Mouse (Mus musculus): Measurements from ENCODE around the gene Hspd1. TPM values are rescaled to one million over a fixed set of nuclear protein-coding genes. Genes with fewer than 3 reads are reported as not detected.

Hspd1 gene
- total and polyA plus RNA-seq, 3 experiments, result 306 to 885 (median 775) TPM

DNA sequence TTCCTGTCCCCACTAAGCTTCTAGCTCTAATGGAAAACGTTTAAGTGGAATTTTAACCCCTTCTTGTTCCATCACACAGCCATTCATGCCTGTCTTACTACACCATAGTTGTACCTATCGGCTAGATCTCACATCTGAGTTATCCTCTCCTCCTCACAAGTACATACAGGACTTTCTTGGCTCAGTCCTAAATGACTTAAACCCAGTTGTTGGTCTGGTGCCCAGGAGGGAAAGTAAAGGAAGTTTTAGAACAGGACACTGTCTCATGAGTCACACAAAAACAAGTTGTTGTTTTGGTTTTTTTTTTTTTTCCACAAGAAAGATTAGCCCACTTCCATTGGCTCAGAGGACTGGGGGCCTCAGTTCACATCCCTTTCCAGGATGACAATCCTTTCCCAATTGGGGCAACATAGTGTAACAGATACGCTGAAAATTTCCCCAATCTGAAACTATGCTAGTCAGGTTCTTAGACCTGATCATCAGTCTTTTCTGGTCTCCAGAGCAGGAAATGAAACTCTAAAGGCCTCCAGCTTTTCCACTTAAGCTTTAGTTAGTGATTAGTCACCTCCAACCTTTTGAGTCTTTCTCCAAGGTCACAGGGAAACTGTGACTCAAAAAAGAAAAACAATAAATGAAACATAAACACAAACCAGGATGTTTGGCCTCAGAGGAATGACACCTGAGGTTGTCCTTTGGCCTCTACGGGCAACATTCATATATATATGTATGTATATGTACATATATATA lies 39.0 kb downstream of the Hspd1 start:
- TF ChIP-seq CHD2 (IDR thresholded peaks at IDR 0.05; ENCODE audit: low read length) (no peak), GATA1 (IDR thresholded peaks at IDR 0.05; ENCODE audit: low read depth, low read length) (no peak), MAZ (IDR thresholded peaks at IDR 0.05; ENCODE audit: low read depth, low read length) (no peak), JUND (IDR thresholded peaks at IDR 0.05; ENCODE audit: low read depth, low read length) (no peak), ZC3H11A (IDR thresholded peaks at IDR 0.05; ENCODE audit: low read depth, low read length) (no peak), ETS1 (IDR thresholded peaks at IDR 0.05; ENCODE audit: low read depth, low read length) (no peak), TBP (IDR thresholded peaks at IDR 0.05; ENCODE audit: low read depth, low read length) (no peak), EP300 (IDR thresholded peaks at IDR 0.05; ENCODE audit: low read depth in 1 of 2, low read length in 2 of 2) (no peak), KAT2A (conservative IDR thresholded peaks at IDR 0.05; ENCODE audit: low read depth, low read length) (no peak), UBTF (IDR thresholded peaks at IDR 0.05; ENCODE audit: borderline replicate concordance, insufficient read depth, low read depth, low read length) (no peak), TCF12 (IDR thresholded peaks at IDR 0.05; ENCODE audit: low read depth, low read length) (no peak), MAX (IDR thresholded peaks at IDR 0.05; ENCODE audit: low read length) (no peak), MYB (IDR thresholded peaks at IDR 0.05; ENCODE audit: low read depth, low read length) (no peak)
- H3K4me1 ChIP-seq (ENCODE audit: control insufficient read depth in 1 of 2, insufficient read depth in 2 of 2, low read length in 2 of 2), result peaks cover 5 to 6% of the 10 kb centered on the region in 2 experiments
- no peak for DNase-seq (ENCODE audit: low read depth, low spot score)
- no peak overlapping the region for H3K9ac ChIP-seq (ENCODE audit: control insufficient read depth, low read depth, low read length, poor library complexity, severe bottlenecking)
- no peaks in the 10 kb centered on the region for H3K9me3 ChIP-seq (replicated peaks; ENCODE audit: insufficient read depth, low read length)
- H3K27ac ChIP-seq (ENCODE audit: control insufficient read depth, low read depth, low read length), result no peak overlapping the region
- H3K27me3 ChIP-seq (ENCODE audit: control insufficient read depth in 1 of 2, insufficient read depth in 2 of 2, low read length in 2 of 2), result no peaks in the 10 kb centered on the region
- peaks cover 9% of the 10 kb centered on the region for H3K79me2 ChIP-seq (ENCODE audit: control insufficient read depth, insufficient read depth, low read length, poor library complexity)
- H3K4me3 ChIP-seq (ENCODE audit: control insufficient read depth in 1 of 2, insufficient read depth in 1 of 2, low read depth in 2 of 2, low read length in 2 of 2), result no peak overlapping the region
- peaks cover 0 to 10% of the 10 kb centered on the region in 2 experiments; a peak in 2 of 4 replicates for H3K36me3 ChIP-seq (ENCODE audit: control insufficient read depth in 1 of 2, insufficient read depth in 2 of 2, low read length in 2 of 2)

DNA sequence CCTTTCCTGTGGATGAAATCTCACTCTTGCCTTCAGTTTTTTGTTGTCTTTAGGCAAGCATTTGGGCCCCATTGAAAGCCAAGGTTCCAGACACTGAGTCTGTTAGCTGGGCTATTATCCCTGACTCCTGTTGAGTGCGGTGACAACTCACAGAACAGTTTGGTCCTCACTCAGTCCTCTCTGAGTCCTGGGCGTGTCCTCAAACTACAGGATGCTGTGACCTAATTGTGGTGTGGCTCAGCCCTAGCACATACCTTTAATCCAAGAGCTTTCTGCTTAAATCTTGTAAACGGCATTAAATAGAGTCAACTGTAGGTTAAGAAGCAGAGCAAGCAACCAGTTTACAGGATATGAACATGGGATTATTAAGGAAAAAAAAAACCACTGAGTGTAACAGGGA lies 44.9 kb downstream of the Hspd1 start:
- Histone ChIP-seq H3K4me1 (ENCODE audit: control insufficient read depth in 1 of 2, insufficient read depth in 2 of 2, low read length in 2 of 2) (no peaks in the 10 kb centered on the region), H3K27me3 (ENCODE audit: control insufficient read depth in 1 of 2, insufficient read depth in 2 of 2, low read length in 2 of 2) (no peaks in the 10 kb centered on the region; a peak in 1 of 4 replicates), H3K79me2 (ENCODE audit: control insufficient read depth, insufficient read depth, low read length, poor library complexity) (no peaks in the 10 kb centered on the region), H3K27ac (ENCODE audit: control insufficient read depth, low read depth, low read length) (no peak overlapping the region), H3K9me3 (replicated peaks; ENCODE audit: insufficient read depth, low read length) (no peaks in the 10 kb centered on the region), H3K4me3 (ENCODE audit: control insufficient read depth in 1 of 2, insufficient read depth in 1 of 2, low read depth in 2 of 2, low read length in 2 of 2) (no peak overlapping the region), H3K9ac (ENCODE audit: control insufficient read depth, low read depth, low read length, poor library complexity, severe bottlenecking) (no peak overlapping the region), H3K36me3 (ENCODE audit: control insufficient read depth in 1 of 2, insufficient read depth in 2 of 2, low read length in 2 of 2) (no peaks in the 10 kb centered on the region)
- DNase-seq (ENCODE audit: low read depth, low spot score), result no peak
- TF ChIP-seq GABPA (IDR thresholded peaks at IDR 0.05; ENCODE audit: low read depth, low read length), result no peak
- no peak for TF ChIP-seq TAL1 (IDR thresholded peaks at IDR 0.05; ENCODE audit: low read length)
- no peak for TF ChIP-seq CHD1 (IDR thresholded peaks at IDR 0.05; ENCODE audit: low read depth, low read length)
- TF ChIP-seq ZKSCAN1 (IDR thresholded peaks at IDR 0.05; ENCODE audit: low read depth, low read length), result no peak
- no peak for TF ChIP-seq RCOR1 (IDR thresholded peaks at IDR 0.05; ENCODE audit: low read depth, low read length)
- TF ChIP-seq EP300 (IDR thresholded peaks at IDR 0.05; ENCODE audit: low read depth in 1 of 2, low read length in 2 of 2), result no peak

All from MEL (cell line).